Mouse (Mus musculus): ENCODE results near the gene Syt9. TPM values are rescaled to one million over a fixed set of nuclear protein-coding genes. Genes with fewer than 3 reads are reported as not detected.

Gene Syt9
- polyA plus RNA-seq, 1 experiment from 2014 or later = 2.2 TPM

- Histone ChIP-seq H3K9me3 (ENCODE audit: control insufficient read depth, low read length) (no peaks in the 10 kb centered on the region), H3K27ac (ENCODE audit: low read depth, low read length) (no peak overlapping the region), H3K27me3 (replicated peaks; ENCODE audit: control insufficient read depth, insufficient read depth, low read length) (no peaks in the 10 kb centered on the region), H3K36me3 (ENCODE audit: control insufficient read depth, insufficient read depth, low read length) (no peaks in the 10 kb centered on the region), H3K4me2 (no peak overlapping the region), H3K9ac (ENCODE audit: low read depth, low read length) (no peak overlapping the region), H3K4me1 (replicated peaks; ENCODE audit: control insufficient read depth, insufficient read depth, low read length) (no peaks in the 10 kb centered on the region), H3K4me3 (ENCODE audit: low read depth, low read length) (no peak overlapping the region)
- no peak for DNase-seq (ENCODE audit: low spot score)
- no peak for ATAC-seq (replicated peaks; ENCODE audit: low FRiP score)
- 82% methylated on average over 3 of the region's 3 CpGs for WGBS
Observed at GRCm38 (mm10) chr7:107437381-107437780, 66.9 kb downstream of the Syt9 start.

GRCm38 (mm10) chr7:107444579-107444978 lies 74.1 kb downstream of the Syt9 start:
- H3K9me3 ChIP-seq (ENCODE audit: control insufficient read depth, low read length) = no peaks in the 10 kb centered on the region
- H3K9ac ChIP-seq (ENCODE audit: low read depth, low read length) = no peak overlapping the region
- no peak overlapping the region for H3K4me2 ChIP-seq
- H3K4me3 ChIP-seq (ENCODE audit: low read depth, low read length) = no peak overlapping the region
- H3K36me3 ChIP-seq (ENCODE audit: control insufficient read depth, insufficient read depth, low read length) = no peaks in the 10 kb centered on the region
- H3K27me3 ChIP-seq (replicated peaks; ENCODE audit: control insufficient read depth, insufficient read depth, low read length) = no peaks in the 10 kb centered on the region
- DNase-seq (ENCODE audit: low spot score) = no peak
- no peaks in the 10 kb centered on the region for H3K4me1 ChIP-seq (replicated peaks; ENCODE audit: control insufficient read depth, insufficient read depth, low read length)
- no peak for ATAC-seq (replicated peaks; ENCODE audit: low FRiP score)
- no peak overlapping the region for H3K27ac ChIP-seq (ENCODE audit: low read depth, low read length)

GRCm38 (mm10) chr7:107454660-107455059 lies 84.1 kb downstream of the Syt9 start:
- H3K36me3 ChIP-seq (ENCODE audit: control insufficient read depth, insufficient read depth, low read length) = no peaks in the 10 kb centered on the region
- no peak overlapping the region for H3K27ac ChIP-seq (ENCODE audit: low read depth, low read length)
- H3K9me3 ChIP-seq (ENCODE audit: control insufficient read depth, low read length) = no peaks in the 10 kb centered on the region
- 74% methylated on average over 2 of the region's 2 CpGs for WGBS
- DNase-seq (ENCODE audit: low spot score) (no peak), ATAC-seq (replicated peaks; ENCODE audit: low FRiP score) (no peak)
- H3K4me2 ChIP-seq = no peak overlapping the region
- no peaks in the 10 kb centered on the region for H3K4me1 ChIP-seq (replicated peaks; ENCODE audit: control insufficient read depth, insufficient read depth, low read length)
- H3K4me3 ChIP-seq (ENCODE audit: low read depth, low read length) = no peak overlapping the region
- no peak overlapping the region for H3K9ac ChIP-seq (ENCODE audit: low read depth, low read length)
- H3K27me3 ChIP-seq (replicated peaks; ENCODE audit: control insufficient read depth, insufficient read depth, low read length) = no peaks in the 10 kb centered on the region

- H3K27ac ChIP-seq (ENCODE audit: low read depth, low read length) = no peak overlapping the region
- no peaks in the 10 kb centered on the region for H3K4me1 ChIP-seq (replicated peaks; ENCODE audit: control insufficient read depth, insufficient read depth, low read length)
- H3K9me3 ChIP-seq (ENCODE audit: control insufficient read depth, low read length) = no peaks in the 10 kb centered on the region
- no peaks in the 10 kb centered on the region for H3K36me3 ChIP-seq (ENCODE audit: control insufficient read depth, insufficient read depth, low read length)
- H3K9ac ChIP-seq (ENCODE audit: low read depth, low read length) = no peak overlapping the region
- no peak overlapping the region for H3K4me2 ChIP-seq
- H3K4me3 ChIP-seq (ENCODE audit: low read depth, low read length) = no peak overlapping the region
- WGBS = 58% methylated on average over 5 of the region's 5 CpGs
- peak; percentile 41; the same call in 1 of the 2 replicates for ATAC-seq (replicated peaks; ENCODE audit: low FRiP score)
- DNase-seq (ENCODE audit: low spot score) = no peak
- H3K27me3 ChIP-seq (replicated peaks; ENCODE audit: control insufficient read depth, insufficient read depth, low read length) = no peaks in the 10 kb centered on the region
Observed at GRCm38 (mm10) chr7:107455118-107455521, 84.6 kb downstream of the Syt9 start.

GRCm38 (mm10) chr7:107461167-107461566 lies 90.6 kb downstream of the Syt9 start:
- 64% methylated on average over 4 of the region's 4 CpGs for WGBS
- Histone ChIP-seq H3K9me3 (ENCODE audit: control insufficient read depth, low read length) (no peaks in the 10 kb centered on the region), H3K36me3 (ENCODE audit: control insufficient read depth, insufficient read depth, low read length) (no peaks in the 10 kb centered on the region), H3K9ac (ENCODE audit: low read depth, low read length) (no peak overlapping the region), H3K27ac (ENCODE audit: low read depth, low read length) (no peak overlapping the region), H3K4me3 (ENCODE audit: low read depth, low read length) (no peak overlapping the region), H3K4me2 (no peak overlapping the region), H3K4me1 (replicated peaks; ENCODE audit: control insufficient read depth, insufficient read depth, low read length) (no peaks in the 10 kb centered on the region), H3K27me3 (replicated peaks; ENCODE audit: control insufficient read depth, insufficient read depth, low read length) (no peaks in the 10 kb centered on the region)
- no peak for ATAC-seq (replicated peaks; ENCODE audit: low FRiP score)
- no peak for DNase-seq (ENCODE audit: low spot score)

GRCm38 (mm10) chr7:107461699-107462440 lies 91.3 kb downstream of the Syt9 start:
- Histone ChIP-seq H3K4me3 (ENCODE audit: low read depth, low read length) (no peak overlapping the region), H3K36me3 (ENCODE audit: control insufficient read depth, insufficient read depth, low read length) (no peaks in the 10 kb centered on the region), H3K27ac (ENCODE audit: low read depth, low read length) (no peak overlapping the region), H3K9ac (ENCODE audit: low read depth, low read length) (no peak overlapping the region), H3K9me3 (ENCODE audit: control insufficient read depth, low read length) (no peaks in the 10 kb centered on the region), H3K27me3 (replicated peaks; ENCODE audit: control insufficient read depth, insufficient read depth, low read length) (no peaks in the 10 kb centered on the region), H3K4me1 (replicated peaks; ENCODE audit: control insufficient read depth, insufficient read depth, low read length) (no peaks in the 10 kb centered on the region), H3K4me2 (no peak overlapping the region)
- 55% methylated on average over 1 of the region's 1 CpGs for WGBS
- no peak for ATAC-seq (replicated peaks; ENCODE audit: low FRiP score)
- DNase-seq (ENCODE audit: low spot score) = no peak

- Histone ChIP-seq H3K9ac (ENCODE audit: low read depth, low read length) (no peak overlapping the region), H3K4me2 (no peak overlapping the region), H3K4me3 (ENCODE audit: low read depth, low read length) (no peak overlapping the region), H3K27ac (ENCODE audit: low read depth, low read length) (no peak overlapping the region), H3K9me3 (ENCODE audit: control insufficient read depth, low read length) (no peaks in the 10 kb centered on the region), H3K36me3 (ENCODE audit: control insufficient read depth, insufficient read depth, low read length) (no peaks in the 10 kb centered on the region), H3K27me3 (replicated peaks; ENCODE audit: control insufficient read depth, insufficient read depth, low read length) (no peaks in the 10 kb centered on the region), H3K4me1 (replicated peaks; ENCODE audit: control insufficient read depth, insufficient read depth, low read length) (no peaks in the 10 kb centered on the region)
- no peak for DNase-seq (ENCODE audit: low spot score)
- no peak for ATAC-seq (replicated peaks; ENCODE audit: low FRiP score)
- WGBS = 41% methylated on average over 3 of the region's 3 CpGs
Observed at GRCm38 (mm10) chr7:107462962-107463361, 92.4 kb downstream of the Syt9 start.

GRCm38 (mm10) chr7:107465081-107465480 lies 94.6 kb downstream of the Syt9 start:
- DNase-seq (ENCODE audit: low spot score) = no peak
- H3K9ac ChIP-seq (ENCODE audit: low read depth, low read length) = no peak overlapping the region
- no peaks in the 10 kb centered on the region for H3K9me3 ChIP-seq (ENCODE audit: control insufficient read depth, low read length)
- no peak overlapping the region for H3K4me2 ChIP-seq
- WGBS = 69% methylated on average over 3 of the region's 3 CpGs
- no peak overlapping the region for H3K27ac ChIP-seq (ENCODE audit: low read depth, low read length)
- no peak for ATAC-seq (replicated peaks; ENCODE audit: low FRiP score)
- no peaks in the 10 kb centered on the region for H3K36me3 ChIP-seq (ENCODE audit: control insufficient read depth, insufficient read depth, low read length)
- no peak overlapping the region for H3K4me3 ChIP-seq (ENCODE audit: low read depth, low read length)
- H3K4me1 ChIP-seq (replicated peaks; ENCODE audit: control insufficient read depth, insufficient read depth, low read length) = no peaks in the 10 kb centered on the region
- H3K27me3 ChIP-seq (replicated peaks; ENCODE audit: control insufficient read depth, insufficient read depth, low read length) = no peaks in the 10 kb centered on the region
